Mouse (Mus musculus): ENCODE data around the gene Tspyl3. TPM values are rescaled to one million over a fixed set of nuclear protein-coding genes. Genes with fewer than 3 reads are reported as not detected.

Gene Tspyl3
- polyA plus RNA-seq, 1 experiment from 2014 or later = 23.5 TPM

- Histone ChIP-seq H3K9me3 (replicated peaks; ENCODE audit: control insufficient read depth, low read length) (no peaks in the 10 kb centered on the region), H3K36me3 (ENCODE audit: control insufficient read depth, insufficient read depth, low read length) (peaks cover 71% of the 10 kb centered on the region), H3K27me3 (replicated peaks; ENCODE audit: control insufficient read depth, insufficient read depth, low read length) (no peaks in the 10 kb centered on the region), H3K27ac (ENCODE audit: low read depth, low read length) (no peak overlapping the region), H3K4me3 (ENCODE audit: low read depth, low read length) (no peak overlapping the region), H3K4me2 (ENCODE audit: low read length) (no peak overlapping the region), H3K4me1 (ENCODE audit: control insufficient read depth, insufficient read depth, low read length) (no peaks in the 10 kb centered on the region), H3K9ac (ENCODE audit: low read length) (no peak overlapping the region)
- WGBS = 79% methylated on average over 5 of the region's 5 CpGs
- ATAC-seq = no peak
- no peak for DNase-seq (ENCODE audit: low spot score)
Measured at GRCm38 (mm10) chr2:153198485-153198884, 26.8 kb downstream of the Tspyl3 start.

GRCm38 (mm10) chr2:153194255-153194654, 31.0 kb downstream of the Tspyl3 start:
- no peak overlapping the region for H3K4me3 ChIP-seq (ENCODE audit: low read depth, low read length)
- WGBS = 98% methylated on average over 3 of the region's 3 CpGs
- no peaks in the 10 kb centered on the region for H3K27me3 ChIP-seq (replicated peaks; ENCODE audit: control insufficient read depth, insufficient read depth, low read length)
- no peak overlapping the region for H3K27ac ChIP-seq (ENCODE audit: low read depth, low read length)
- no peak overlapping the region for H3K9ac ChIP-seq (ENCODE audit: low read length)
- H3K4me2 ChIP-seq (ENCODE audit: low read length) = no peak overlapping the region
- DNase-seq (ENCODE audit: low spot score) (no peak), ATAC-seq (no peak)
- H3K9me3 ChIP-seq (replicated peaks; ENCODE audit: control insufficient read depth, low read length) = no peaks in the 10 kb centered on the region
- H3K4me1 ChIP-seq (ENCODE audit: control insufficient read depth, insufficient read depth, low read length) = no peaks in the 10 kb centered on the region
- peaks cover 84% of the 10 kb centered on the region for H3K36me3 ChIP-seq (ENCODE audit: control insufficient read depth, insufficient read depth, low read length)

GRCm38 (mm10) chr2:153191242-153191641, 34.0 kb downstream of the Tspyl3 start:
- Histone ChIP-seq H3K9ac (ENCODE audit: low read length) (no peak overlapping the region), H3K27ac (ENCODE audit: low read depth, low read length) (no peak overlapping the region), H3K4me1 (ENCODE audit: control insufficient read depth, insufficient read depth, low read length) (no peaks in the 10 kb centered on the region), H3K4me3 (ENCODE audit: low read depth, low read length) (no peak overlapping the region), H3K4me2 (ENCODE audit: low read length) (no peak overlapping the region), H3K36me3 (ENCODE audit: control insufficient read depth, insufficient read depth, low read length) (peaks cover 88% of the 10 kb centered on the region), H3K27me3 (replicated peaks; ENCODE audit: control insufficient read depth, insufficient read depth, low read length) (no peaks in the 10 kb centered on the region), H3K9me3 (replicated peaks; ENCODE audit: control insufficient read depth, low read length) (no peaks in the 10 kb centered on the region)
- DNase-seq (ENCODE audit: low spot score) = no peak
- WGBS = 87% methylated on average over 2 of the region's 2 CpGs
- no peak for ATAC-seq

GRCm38 (mm10) chr2:153187848-153188247, 37.4 kb downstream of the Tspyl3 start:
- Histone ChIP-seq H3K9ac (ENCODE audit: low read length) (no peak overlapping the region), H3K27me3 (replicated peaks; ENCODE audit: control insufficient read depth, insufficient read depth, low read length) (no peaks in the 10 kb centered on the region), H3K4me1 (ENCODE audit: control insufficient read depth, insufficient read depth, low read length) (no peaks in the 10 kb centered on the region), H3K4me2 (ENCODE audit: low read length) (no peak overlapping the region), H3K4me3 (ENCODE audit: low read depth, low read length) (no peak overlapping the region), H3K27ac (ENCODE audit: low read depth, low read length) (no peak overlapping the region), H3K36me3 (ENCODE audit: control insufficient read depth, insufficient read depth, low read length) (peaks cover 92% of the 10 kb centered on the region), H3K9me3 (replicated peaks; ENCODE audit: control insufficient read depth, low read length) (no peaks in the 10 kb centered on the region)
- no peak for ATAC-seq
- no peak for DNase-seq (ENCODE audit: low spot score)
- WGBS = 94% methylated on average over 2 of the region's 2 CpGs

- WGBS = 53% methylated on average over 2 of the region's 2 CpGs
- no peak overlapping the region for H3K4me3 ChIP-seq (ENCODE audit: low read depth, low read length)
- H3K27ac ChIP-seq (ENCODE audit: low read depth, low read length) = no peak overlapping the region
- no peaks in the 10 kb centered on the region for H3K4me1 ChIP-seq (ENCODE audit: control insufficient read depth, insufficient read depth, low read length)
- H3K9me3 ChIP-seq (replicated peaks; ENCODE audit: control insufficient read depth, low read length) = no peaks in the 10 kb centered on the region
- H3K36me3 ChIP-seq (ENCODE audit: control insufficient read depth, insufficient read depth, low read length) = peaks cover 90% of the 10 kb centered on the region
- H3K27me3 ChIP-seq (replicated peaks; ENCODE audit: control insufficient read depth, insufficient read depth, low read length) = no peaks in the 10 kb centered on the region
- no peak overlapping the region for H3K4me2 ChIP-seq (ENCODE audit: low read length)
- DNase-seq (ENCODE audit: low spot score) (peak; percentile 78), ATAC-seq (peak; percentile 54)
- H3K9ac ChIP-seq (ENCODE audit: low read length) = no peak overlapping the region
Measured at GRCm38 (mm10) chr2:153186176-153186591, 39.1 kb downstream of the Tspyl3 start.

- no peak for DNase-seq (ENCODE audit: low spot score)
- Histone ChIP-seq H3K4me2 (ENCODE audit: low read length) (no peak overlapping the region), H3K9ac (ENCODE audit: low read length) (no peak overlapping the region), H3K4me3 (ENCODE audit: low read depth, low read length) (no peak overlapping the region), H3K36me3 (ENCODE audit: control insufficient read depth, insufficient read depth, low read length) (peaks cover 56% of the 10 kb centered on the region), H3K9me3 (replicated peaks; ENCODE audit: control insufficient read depth, low read length) (no peaks in the 10 kb centered on the region), H3K4me1 (ENCODE audit: control insufficient read depth, insufficient read depth, low read length) (no peaks in the 10 kb centered on the region), H3K27me3 (replicated peaks; ENCODE audit: control insufficient read depth, insufficient read depth, low read length) (no peaks in the 10 kb centered on the region), H3K27ac (ENCODE audit: low read depth, low read length) (no peak overlapping the region)
- 87% methylated on average over 3 of the region's 3 CpGs for WGBS
- ATAC-seq = no peak
Measured at GRCm38 (mm10) chr2:153179961-153180360, 45.3 kb downstream of the Tspyl3 start.

- Histone ChIP-seq H3K4me2 (ENCODE audit: low read length) (no peak overlapping the region), H3K4me3 (ENCODE audit: low read depth, low read length) (no peak overlapping the region), H3K27ac (ENCODE audit: low read depth, low read length) (no peak overlapping the region), H3K9me3 (replicated peaks; ENCODE audit: control insufficient read depth, low read length) (no peaks in the 10 kb centered on the region), H3K4me1 (ENCODE audit: control insufficient read depth, insufficient read depth, low read length) (no peaks in the 10 kb centered on the region), H3K9ac (ENCODE audit: low read length) (no peak overlapping the region), H3K27me3 (replicated peaks; ENCODE audit: control insufficient read depth, insufficient read depth, low read length) (no peaks in the 10 kb centered on the region), H3K36me3 (ENCODE audit: control insufficient read depth, insufficient read depth, low read length) (peaks cover 49% of the 10 kb centered on the region)
- DNase-seq (ENCODE audit: low spot score) (no peak), ATAC-seq (no peak)
- 92% methylated on average over 10 of the region's 10 CpGs for WGBS
Measured at GRCm38 (mm10) chr2:153179126-153179860, 45.9 kb downstream of the Tspyl3 start.

GRCm38 (mm10) chr2:153177188-153177587, 48.1 kb downstream of the Tspyl3 start:
- Histone ChIP-seq H3K9ac (ENCODE audit: low read length) (no peak overlapping the region), H3K27ac (ENCODE audit: low read depth, low read length) (no peak overlapping the region), H3K4me3 (ENCODE audit: low read depth, low read length) (no peak overlapping the region), H3K27me3 (replicated peaks; ENCODE audit: control insufficient read depth, insufficient read depth, low read length) (no peaks in the 10 kb centered on the region), H3K4me2 (ENCODE audit: low read length) (no peak overlapping the region), H3K4me1 (ENCODE audit: control insufficient read depth, insufficient read depth, low read length) (no peaks in the 10 kb centered on the region), H3K9me3 (replicated peaks; ENCODE audit: control insufficient read depth, low read length) (no peaks in the 10 kb centered on the region), H3K36me3 (ENCODE audit: control insufficient read depth, insufficient read depth, low read length) (peaks cover 30% of the 10 kb centered on the region)
- DNase-seq (ENCODE audit: low spot score) = no peak
- no peak for ATAC-seq
- WGBS = 95% methylated on average over 3 of the region's 3 CpGs

GRCm38 (mm10) chr2:153175995-153176570, 49.2 kb downstream of the Tspyl3 start:
- no peak overlapping the region for H3K4me3 ChIP-seq (ENCODE audit: low read depth, low read length)
- WGBS = 83% methylated on average over 8 of the region's 8 CpGs

More at GRCm38 (mm10) chr2:153175995-153176570, 49.2 kb downstream of the Tspyl3 start:
- Histone ChIP-seq H3K36me3 (ENCODE audit: control insufficient read depth, insufficient read depth, low read length) (peaks cover 21% of the 10 kb centered on the region), H3K4me1 (ENCODE audit: control insufficient read depth, insufficient read depth, low read length) (no peaks in the 10 kb centered on the region), H3K27me3 (replicated peaks; ENCODE audit: control insufficient read depth, insufficient read depth, low read length) (no peaks in the 10 kb centered on the region), H3K9ac (ENCODE audit: low read length) (no peak overlapping the region), H3K4me2 (ENCODE audit: low read length) (no peak overlapping the region), H3K9me3 (replicated peaks; ENCODE audit: control insufficient read depth, low read length) (no peaks in the 10 kb centered on the region), H3K27ac (ENCODE audit: low read depth, low read length) (no peak overlapping the region)
- DNase-seq (ENCODE audit: low spot score) (no peak), ATAC-seq (no peak)
